Mouse (Mus musculus) urinary bladder, postnatal 14 days (tissue): ENCODE measurements around the gene Surf2.
"Not testable (repeated sequence)": the region's sequence is repeated elsewhere in the genome, so short reads cannot be mapped to it uniquely, and the experiment has no call there.

Experiments
- DNase-seq: peaks from one replicate; pipeline ENCODE4 v3.0.0; 2021; ENCODE audit warnings: low spot score

Surf2 gene

DNA sequence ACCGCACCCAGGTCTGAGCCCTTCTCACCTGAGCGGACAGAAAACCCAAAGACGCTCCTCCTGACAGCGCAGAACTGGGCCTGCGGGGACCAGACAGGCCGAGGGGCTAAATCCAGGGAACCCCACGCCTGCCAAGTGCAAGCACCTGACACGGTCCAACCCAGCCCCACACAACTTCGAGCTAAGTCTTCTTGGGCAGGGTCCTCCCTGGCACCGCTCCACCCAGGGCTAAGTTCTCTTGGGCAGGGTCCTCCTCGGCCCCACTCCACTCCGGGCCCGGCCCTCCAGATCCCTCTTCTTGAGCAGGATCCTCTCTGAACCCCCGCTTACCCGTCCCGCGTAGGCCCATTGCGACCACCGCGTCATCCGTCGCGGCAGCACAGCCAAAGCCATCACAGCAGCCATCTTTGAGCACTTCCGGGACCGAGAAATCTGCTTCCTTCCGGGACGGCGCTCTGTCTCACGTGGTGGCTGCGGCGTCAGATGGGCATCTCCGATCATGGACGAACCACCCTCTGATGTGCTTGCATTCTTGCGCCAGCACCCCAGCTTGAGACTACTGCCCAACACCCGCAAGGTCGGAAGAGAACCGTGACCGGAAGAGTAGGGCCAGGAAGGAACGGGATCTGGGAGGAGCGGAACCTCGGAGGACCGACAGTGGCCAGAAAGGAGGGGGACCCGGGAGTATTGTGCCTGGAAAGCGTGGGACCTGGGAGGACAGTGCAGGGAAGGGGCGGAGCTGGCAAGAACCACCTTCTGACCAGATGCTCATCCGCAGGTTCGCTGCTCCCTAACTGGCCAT, at the start of gene Surf2, which contains the start of gene Surf1:
Surf2 (plus strand) TSS at position 441 of the 802 bp plus-strand sequence.
Surf1 (minus strand) TSS at position 604 of the 802 bp plus-strand sequence.
- peak; percentile 76 for DNase-seq

DNA sequence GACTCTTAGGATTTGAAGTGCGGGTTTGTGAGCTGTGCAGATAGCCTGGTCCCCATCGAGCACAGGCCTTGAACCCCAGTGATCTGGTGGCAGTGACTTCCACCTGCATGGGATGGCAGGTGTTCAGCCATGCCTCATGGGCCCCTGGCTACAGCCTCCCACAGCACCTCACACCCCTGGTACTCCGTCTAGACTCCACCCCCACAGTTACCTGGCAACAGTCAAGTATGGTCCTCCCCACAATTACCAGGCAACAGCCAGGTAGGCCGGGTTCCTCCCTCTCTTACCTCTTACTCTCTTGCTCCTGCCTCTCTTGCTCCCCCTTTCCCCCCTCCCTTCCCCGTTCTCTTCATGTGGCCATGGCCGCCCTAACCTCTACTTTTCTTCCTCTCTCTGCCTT, 45.5 kb upstream of the Surf2 start:
- DNase-seq = no peak

DNA sequence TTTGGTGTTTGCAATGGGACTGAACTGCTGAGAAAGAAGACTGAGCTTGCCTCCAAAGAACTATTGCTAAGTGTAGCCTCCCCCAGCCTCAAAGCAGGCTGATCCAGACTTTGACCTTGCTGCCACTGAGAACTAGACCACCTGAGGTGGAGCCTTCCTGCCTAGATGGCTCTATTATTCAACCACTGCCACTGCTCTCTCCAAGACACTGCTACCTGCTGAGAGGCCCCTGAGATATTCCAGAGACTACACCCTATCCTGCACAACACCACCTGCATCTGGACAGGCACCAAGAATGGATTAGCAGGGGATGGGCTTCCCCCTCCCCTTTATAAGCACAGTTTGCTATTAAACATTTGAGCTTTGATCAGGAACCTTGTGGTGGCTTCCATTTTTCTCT, 37.6 kb upstream of the Surf2 start:
- no peak for DNase-seq

DNA sequence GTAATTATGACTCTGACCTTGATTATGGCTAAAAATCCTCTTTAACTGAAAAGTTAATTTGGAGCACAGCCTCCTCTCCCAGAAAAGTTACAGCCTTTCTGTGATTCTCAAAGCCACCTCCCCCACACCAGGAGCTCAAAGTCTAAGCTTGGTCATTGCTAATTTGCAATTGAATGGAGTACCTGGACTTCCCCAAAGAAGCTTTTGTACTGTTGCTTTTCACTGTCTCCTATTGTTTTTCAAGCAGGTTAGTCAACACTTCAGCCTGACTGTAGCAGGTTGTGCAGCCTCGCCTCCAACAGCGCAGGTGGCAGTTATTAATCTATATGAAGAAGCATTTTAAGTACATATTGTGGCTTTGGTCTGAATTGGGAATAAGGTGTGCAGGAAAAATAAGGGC, 30.6 kb upstream of the Surf2 start:
- DNase-seq = not testable (repeated sequence)

DNA sequence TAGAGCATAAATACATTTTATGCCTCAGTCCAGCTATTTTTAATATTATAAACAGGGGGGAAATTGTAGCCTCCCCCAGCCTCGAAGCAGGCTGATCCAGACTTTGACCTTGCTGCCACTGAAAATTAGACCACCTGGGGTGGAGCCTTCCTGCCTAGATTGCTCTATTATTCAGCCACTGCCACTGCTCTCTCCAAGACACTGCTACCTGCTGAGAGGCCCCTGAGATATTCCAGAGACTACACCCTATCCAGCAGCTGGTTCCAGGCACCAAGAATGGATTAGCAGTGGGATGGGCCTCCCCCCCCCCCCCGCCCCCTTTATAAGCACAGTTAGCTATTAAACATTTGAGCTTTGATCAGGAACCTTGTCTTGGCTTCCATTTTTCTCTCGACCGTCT, 30.0 kb upstream of the Surf2 start:
- not testable (repeated sequence) for DNase-seq

DNA sequence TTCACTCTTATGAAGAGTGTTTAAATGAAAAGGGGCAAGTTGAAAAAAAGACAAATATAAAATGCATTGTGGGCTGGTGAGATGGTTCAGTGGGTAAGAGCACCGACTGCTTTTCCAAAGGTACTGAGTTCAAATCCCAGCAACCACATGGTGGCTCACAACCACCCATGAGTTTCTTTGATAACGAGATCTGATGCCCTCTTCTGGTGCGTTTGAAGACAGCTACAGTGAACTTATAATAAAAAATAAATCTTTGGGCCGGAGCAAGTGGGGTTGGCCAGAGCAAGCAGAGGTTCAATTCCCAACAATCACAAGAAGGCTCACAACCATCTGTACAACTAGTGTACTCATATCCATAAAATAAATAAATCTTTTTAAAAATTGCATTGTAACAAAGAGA, 20.3 kb upstream of the Surf2 start:
- no peak for DNase-seq

DNA sequence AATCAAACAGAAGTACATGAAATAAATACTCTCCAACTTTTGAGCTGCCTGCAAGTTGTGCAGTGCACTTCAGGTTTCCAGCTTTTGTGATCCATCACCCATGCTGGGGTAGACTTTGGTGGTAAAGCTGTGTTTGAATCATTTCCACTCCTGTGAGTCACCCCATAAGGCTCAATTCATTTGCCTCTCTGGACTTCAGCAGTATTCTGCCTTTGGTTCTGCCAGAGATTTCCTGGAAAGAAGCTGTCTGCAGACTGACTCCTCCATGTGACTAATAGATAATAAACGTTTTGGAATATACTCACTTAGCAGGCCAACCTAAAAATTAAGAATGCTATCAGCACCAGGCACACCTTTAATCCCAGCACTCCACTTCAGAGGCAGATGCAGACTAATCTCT, 15.4 kb upstream of the Surf2 start:
- DNase-seq = no peak

DNA sequence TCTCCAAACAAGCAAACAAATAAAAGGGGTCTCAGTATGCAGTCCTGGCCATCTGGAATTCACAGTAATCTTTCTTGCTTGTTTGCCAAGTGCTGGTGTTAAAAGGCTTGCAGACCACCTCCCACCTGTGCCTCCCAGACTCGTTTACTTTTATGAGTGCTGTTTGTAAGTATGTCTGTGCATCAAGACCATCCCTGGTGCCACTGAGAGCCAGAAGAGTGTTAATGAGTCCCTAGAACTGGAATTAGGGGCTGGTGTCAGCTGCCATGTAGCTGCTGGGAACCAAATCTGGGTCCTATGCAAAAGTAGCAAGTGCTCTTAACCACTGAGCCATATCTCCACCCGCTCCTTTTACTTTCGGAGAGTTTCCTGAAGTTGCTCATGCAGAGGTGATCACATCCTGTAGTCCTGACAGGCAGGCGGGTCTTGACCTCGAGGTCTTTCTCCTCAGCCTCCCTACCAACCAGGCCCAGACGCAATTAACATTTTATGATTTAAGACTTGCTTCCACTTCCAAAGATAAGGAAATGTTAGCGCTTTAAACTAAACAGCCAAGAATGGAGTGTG, 14.2 kb upstream of the Surf2 start:
- no peak for DNase-seq

DNA sequence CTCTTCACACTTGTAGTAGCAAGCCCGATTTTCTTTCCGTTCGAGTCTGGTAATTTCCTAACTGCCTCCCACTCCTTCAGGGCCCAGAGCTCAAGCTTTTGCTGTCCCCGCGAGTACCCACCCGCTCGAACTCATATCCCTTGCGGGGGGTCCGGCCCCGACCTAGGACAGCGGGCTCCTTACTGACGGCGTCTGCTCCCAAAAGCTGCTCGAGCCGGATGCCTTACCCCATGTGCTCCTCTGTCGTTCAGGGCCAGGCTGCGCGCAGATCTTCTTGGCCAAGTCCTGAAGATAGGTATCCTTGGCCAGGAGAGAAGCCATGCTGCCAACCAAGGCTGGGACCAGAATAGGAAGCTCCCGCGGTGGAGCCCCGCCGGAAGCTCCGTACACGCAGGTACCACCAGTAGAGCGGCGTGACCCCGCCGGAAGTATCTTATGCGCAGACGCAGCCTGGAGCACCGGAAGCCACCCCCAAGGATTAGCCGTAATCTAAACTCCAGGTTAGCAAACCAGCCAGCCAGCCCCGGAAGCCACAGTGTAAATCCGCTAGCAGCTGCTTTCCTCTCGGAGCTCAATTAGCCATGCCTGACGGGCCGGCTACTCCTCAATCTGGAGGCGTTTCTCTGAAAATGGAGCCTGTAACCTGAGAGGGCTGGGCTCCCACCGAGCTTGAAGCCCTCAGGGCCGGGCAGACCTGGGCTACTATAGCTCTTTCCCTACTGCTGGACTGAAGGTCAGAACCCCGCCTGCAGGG, 13.5 kb upstream of the Surf2 start, which contains the start of gene Surf6:
Surf6 (minus strand) TSS at position 413 of the 754 bp plus-strand sequence.
- peak; percentile 94 for DNase-seq

DNA sequence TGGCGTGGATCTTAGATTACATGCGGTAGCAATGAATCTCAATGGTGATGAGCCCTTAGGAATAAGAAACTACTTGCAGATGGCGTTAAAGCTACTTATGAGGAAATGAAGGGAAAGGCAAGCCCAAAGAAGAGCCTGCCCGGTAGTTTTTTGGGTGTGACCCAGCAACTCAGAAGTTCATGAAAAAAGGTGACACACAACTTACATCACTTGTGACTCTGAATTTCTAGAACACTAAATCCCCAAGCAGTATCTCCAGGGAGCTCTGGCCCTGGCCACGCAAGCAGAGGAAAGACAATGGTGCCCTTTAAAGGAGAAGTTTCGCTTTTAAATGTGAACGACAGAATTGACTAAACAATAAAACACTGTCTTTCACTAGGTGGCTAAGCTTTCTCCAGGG, 12.9 kb upstream of the Surf2 start:
- DNase-seq = no peak

DNA sequence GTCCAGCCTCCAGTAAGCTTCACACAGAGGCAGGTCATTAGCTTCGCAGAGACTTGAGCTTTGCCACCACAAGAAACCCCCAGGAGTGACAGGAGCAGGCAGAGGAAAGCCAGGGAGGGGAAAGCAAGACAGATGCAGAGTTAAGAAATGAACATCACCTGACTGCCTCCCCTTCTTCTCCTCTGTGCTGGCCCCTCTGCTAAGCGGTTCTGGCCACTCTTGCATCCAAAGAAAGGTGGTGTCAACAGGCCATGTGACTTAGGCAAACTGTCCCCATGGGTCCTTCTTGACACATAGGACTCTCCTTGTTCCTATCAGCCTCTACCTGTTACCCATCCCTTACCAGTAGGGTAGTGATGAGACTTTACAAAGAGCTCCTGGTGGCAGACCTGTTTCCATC, 10.2 kb upstream of the Surf2 start:
- no peak for DNase-seq

DNA sequence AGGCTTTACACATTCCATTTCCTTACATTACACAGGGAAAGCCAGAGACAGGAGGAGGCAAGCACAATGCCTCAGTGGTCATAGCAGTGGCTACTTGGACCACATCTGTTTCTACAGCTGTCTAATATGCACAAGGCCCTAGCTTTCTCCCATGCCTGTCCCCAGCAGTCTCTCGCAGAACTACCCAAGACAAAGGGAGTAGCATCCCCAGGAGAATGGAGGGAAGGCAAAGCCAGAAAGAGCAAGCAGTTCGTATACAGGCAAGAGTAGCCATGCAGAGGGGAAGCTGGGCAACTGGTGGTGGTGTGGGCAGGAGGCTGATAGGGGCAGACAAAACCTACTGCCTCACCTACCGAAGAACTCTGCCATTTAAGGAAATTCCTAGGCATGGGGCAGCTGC, 9.7 kb upstream of the Surf2 start:
- no peak for DNase-seq

DNA sequence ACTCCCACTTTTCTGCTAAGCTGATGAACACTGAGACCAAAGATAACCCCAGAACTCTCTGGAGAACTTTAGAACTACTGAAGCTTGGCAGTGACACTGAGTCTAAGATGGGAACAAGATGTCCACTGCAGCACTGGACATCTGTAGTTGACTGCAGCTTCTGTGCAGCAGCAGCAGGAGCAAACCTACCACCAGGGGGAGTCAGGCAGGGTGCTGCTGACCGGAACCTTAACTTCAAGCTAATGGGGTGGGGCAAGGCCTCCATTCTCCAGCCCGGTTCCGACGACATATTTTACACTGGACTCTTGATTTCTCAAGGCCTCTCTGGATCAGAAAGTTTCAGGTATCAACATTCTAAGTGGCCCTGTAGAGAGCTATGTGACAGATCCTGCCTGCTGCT, 9.1 kb upstream of the Surf2 start:
- peak; percentile 56 for DNase-seq

DNA sequence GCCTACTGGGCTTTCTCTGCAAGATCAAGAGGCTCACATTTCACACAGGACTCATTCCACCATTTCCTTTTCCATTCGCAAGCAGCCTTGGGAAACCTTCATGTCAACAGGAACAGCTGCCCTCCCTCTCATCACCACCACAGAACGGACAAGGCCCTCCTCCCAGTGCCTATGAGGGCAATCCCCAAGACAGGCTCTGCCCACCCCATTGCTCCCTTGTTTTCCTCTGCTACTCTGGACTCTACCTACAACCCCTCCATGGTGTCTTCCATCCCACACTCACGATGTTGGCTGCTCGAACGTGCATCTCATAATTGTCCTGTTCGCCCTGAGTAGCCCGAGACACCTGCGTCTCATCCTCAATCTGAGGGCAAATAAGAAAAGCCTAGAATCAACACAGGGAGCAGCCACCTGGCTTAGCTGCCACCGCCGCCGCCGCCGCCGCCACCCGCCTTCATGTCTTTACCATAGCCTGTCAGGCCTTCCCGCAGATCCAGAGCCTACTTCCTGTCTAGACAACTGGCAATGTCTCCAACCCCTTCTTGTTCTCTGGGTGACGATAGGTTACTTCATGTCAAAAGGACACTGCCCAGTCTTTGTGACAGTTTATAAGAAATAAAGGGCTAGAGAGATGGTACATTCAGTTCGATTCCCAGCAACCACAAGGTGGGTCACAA, 7.3 kb upstream of the Surf2 start:
- no peak for DNase-seq

DNA sequence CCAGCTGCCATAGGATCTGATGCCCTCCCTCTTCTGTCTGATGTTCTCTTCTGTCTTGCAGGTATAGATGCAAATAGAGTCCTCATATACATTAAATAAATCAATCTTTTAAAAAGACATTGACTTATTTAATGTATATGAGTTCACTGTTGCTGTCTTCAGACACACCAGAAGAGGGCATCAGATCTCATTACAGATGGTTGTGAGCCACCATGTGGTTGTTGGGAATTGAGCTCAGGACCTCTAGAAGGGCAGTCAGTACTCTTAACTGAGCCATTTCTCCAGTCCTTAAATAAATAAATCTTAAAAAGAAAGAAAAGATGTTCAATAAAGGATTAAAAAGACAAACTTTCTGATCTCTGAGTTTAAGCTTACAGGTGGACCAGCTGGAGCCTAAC, 6.8 kb upstream of the Surf2 start:
- DNase-seq = no peak

DNA sequence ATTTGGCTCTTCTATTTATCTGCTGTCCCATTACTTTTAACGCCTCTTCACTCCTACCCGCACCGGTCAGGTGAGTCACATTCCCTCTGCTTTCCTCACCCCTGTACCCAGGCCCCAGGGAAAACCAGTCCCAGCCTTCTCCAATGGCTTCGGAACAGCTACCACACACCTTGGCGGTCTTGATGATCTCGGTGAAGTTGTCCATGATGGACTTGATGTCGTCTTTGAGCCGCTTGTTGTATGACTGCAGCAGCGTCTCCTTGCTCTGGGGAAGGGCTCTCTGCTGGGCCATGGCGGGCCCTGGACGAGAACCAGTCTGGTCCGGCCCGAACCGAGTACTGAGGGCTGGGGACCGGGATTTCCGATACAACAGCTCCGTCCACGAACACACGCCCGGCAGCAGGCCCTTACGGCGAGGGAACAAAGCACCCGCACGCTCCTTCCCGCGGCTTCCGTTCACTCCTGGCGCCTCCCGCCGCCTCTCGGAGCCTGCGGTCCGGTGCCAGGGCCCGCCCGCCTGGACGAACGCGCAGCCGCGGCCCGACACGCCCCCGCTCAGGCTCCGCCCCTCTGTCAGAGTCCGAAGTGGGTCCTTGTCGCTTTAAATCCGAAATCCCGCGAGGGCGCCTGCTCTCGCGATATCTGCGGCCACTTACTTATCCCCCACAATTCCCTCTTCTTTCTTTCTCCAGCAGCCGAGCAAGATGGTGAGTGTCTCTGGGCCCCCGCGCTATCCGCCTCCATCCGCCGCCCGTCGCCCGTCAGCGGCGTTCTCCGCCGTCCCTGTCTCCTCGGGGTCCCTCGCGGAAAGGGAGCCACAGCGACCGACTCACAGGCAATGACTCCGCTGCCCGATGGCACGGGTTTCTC, 5.8 kb upstream of the Surf2 start, which contains the start of the genes Med22 and Rpl7a:
Med22 (minus strand) TSS at position 554 of the 870 bp plus-strand sequence.
Rpl7a (plus strand) TSS at position 641 of the 870 bp plus-strand sequence.
- DNase-seq = peak; percentile 100

DNA sequence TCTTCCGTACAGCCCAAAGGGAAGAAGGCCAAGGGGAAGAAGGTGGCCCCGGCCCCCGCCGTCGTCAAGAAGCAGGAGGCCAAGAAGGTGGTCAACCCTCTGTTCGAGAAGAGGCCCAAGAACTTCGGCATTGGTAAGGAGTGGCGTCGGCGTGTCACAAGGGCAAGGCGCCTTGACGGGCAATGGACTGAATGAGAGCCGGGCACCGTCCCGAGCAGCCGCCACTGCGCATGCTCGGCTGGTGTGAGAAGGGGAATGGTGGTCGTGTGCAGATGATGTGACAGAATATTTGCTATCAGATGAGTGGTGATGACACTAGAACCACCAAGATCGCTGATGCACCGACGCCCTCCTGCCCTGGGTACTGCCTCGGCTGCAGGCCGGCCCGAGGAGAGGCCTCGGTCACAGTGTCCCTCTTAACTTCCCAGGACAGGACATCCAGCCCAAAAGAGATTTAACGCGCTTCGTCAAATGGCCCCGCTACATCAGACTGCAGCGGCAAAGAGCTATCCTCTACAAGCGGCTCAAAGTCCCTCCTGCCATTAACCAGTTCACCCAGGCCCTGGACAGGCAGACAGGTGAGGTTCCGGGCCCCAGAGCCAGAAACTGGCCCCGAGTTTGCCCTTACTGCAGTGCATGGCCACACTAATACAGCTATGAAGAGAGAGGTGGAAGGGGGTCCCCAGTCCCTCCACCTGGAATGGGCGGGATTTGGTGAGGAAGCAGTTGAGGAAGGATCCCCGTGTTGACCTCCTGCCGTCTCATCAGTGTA, 5.0 kb upstream of the Surf2 start:
- peak; percentile 50 for DNase-seq

DNA sequence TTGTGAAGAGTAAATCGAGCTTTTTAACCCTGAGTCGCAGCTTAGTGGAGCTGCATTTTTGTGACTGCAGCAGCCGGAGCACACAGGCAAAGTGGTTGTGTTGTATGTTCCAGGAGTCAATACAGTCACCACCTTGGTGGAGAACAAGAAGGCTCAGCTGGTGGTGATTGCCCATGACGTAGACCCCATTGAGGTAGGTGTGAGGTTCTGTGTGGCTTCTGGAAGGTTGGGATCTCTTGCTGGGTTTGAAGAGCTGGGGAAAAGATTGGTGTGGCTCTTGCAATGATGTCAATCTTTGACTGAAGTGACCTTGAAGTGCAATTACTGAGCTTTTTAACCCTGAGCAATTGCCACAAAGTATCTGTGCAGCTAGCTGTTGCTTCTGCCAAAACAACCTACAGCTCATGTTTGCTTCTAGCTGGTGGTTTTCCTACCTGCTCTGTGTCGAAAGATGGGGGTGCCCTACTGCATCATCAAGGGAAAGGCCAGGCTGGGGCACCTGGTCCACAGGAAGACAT, 3.9 kb upstream of the Surf2 start:
- no peak for DNase-seq

DNA sequence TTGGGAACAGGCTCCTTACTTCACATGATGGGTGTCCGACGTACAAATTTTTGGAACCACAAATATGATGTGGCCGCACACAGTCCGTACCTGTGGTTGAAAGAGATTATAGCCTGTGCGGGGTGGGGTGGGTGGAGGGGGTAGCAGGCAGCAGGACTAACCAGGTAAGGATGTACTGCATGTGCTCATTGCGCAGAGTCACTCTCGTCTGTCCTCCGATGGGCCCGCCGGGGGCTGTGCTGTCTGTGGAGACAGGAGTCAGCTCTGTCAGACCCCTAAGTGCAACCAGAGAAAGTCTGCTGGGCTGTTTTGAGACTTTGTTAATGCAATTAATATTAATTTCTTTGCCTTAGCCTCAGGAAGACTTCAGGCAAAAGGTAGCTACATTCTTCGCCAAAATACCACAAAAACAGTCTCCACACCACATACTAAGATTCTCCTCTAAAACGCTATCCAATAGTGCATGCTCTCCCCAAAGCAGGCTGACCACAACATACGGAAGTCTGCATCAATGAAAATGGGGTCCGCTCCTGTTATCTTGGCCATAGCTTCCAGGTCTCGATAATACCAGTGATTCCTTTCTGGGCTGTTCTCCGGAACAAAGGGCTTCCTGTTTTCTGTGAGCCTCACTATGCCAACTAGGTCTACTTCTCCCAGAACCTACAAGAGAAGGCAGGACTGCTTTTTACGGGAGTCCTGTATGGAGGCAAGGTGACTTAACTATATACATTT, 2.6 kb upstream of the Surf2 start:
- no peak for DNase-seq
